Mouse (Mus musculus) kidney, postnatal 0 days (tissue): ENCODE measurements around the gene Micu1. TPM values are rescaled to one million over a fixed set of nuclear protein-coding genes. Genes with fewer than 3 reads are reported as not detected.

ENCODE experiments used
- ATAC-seq: fragments of 200-750 bp; cut with Nextera tagmentation; replicated peaks from 2 replicates; pipeline ENCODE4 v1.8.0; 2017; ENCODE audit warnings: low read depth, moderate number of reproducible peaks, moderate TSS enrichment, moderate library complexity; ENCODE audit not compliant: low FRiP score
- DNase-seq: peaks from one replicate; pipeline ENCODE4 v3.0.0-alpha.2; 2016; ENCODE audit warnings: low spot score
- H3K27ac ChIP-seq: fragments of 300-500 bp; sonication (generic); 2 replicates; pipeline ENCODE4 v1.5.1; 2014; ENCODE audit warnings: mild to moderate bottlenecking
- H3K27me3 ChIP-seq: fragments of 300-500 bp; sonication (generic); 2 replicates; pipeline ENCODE4 v1.6.1; 2014; ENCODE audit warnings: low read length, mixed read lengths; ENCODE audit not compliant: insufficient read depth
- H3K36me3 ChIP-seq: fragments of 300-500 bp; sonication (generic); 2 replicates; pipeline ENCODE4 v1.6.1; 2014; ENCODE audit warnings: low read length, mixed read lengths; ENCODE audit not compliant: insufficient read depth
- H3K4me1 ChIP-seq: fragments of 300-500 bp; sonication (generic); replicated peaks from 2 replicates; pipeline ENCODE4 v1.6.1; 2014; ENCODE audit warnings: antibody characterized with exemption, low read length, mixed read lengths; ENCODE audit not compliant: insufficient read depth
- H3K4me2 ChIP-seq: fragments of 300-500 bp; sonication (generic); 2 replicates; pipeline ENCODE4 v1.6.1; 2014; ENCODE audit warnings: mild to moderate bottlenecking, low read length, moderate library complexity, mixed read lengths
- H3K4me3 ChIP-seq: fragments of 300-500 bp; sonication (generic); replicated peaks from 2 replicates; pipeline ENCODE4 v1.5.1; 2014; ENCODE audit warnings: low read depth, low read length
- H3K9ac ChIP-seq: fragments of 300-500 bp; sonication (generic); 2 replicates; pipeline ENCODE4 v1.6.1; 2014; ENCODE audit warnings: low read depth, low read length
- H3K9me3 ChIP-seq: fragments of 300-500 bp; sonication (generic); replicated peaks from 2 replicates; pipeline ENCODE4 v1.6.1; 2016; ENCODE audit warnings: low read length, inconsistent platforms, mixed read lengths
- CTCF ChIP-seq: IDR thresholded peaks from 2 replicates; pipeline ENCODE4 v1.5.1; 2016; ENCODE audit warnings: antibody characterized with exemption, low read depth, mild to moderate bottlenecking, moderate library complexity
- WGBS: fragments of 180-500 bp; shearing (Covaris S2); extraction: QIAGEN DNeasy Blood & Tissue Kit; methylation state at CpG from one replicate; pipeline ENCODE4 v1.1.7; 2014; 5-methylcytosine and 5-hydroxymethylcytosine counted together
- polyA plus RNA-seq: library from polyadenylated mRNA; unstranded; fragments of >200 nt; fragmentation: Nextera tagmentation; extraction: Ambion mirVana; gene quantifications from 2 replicates; pipeline ENCODE4 v1.2.1, GENCODE M21; 2015

Gene Micu1
- 60.9 and 65.8 TPM in 2 replicates for polyA plus RNA-seq

DNA sequence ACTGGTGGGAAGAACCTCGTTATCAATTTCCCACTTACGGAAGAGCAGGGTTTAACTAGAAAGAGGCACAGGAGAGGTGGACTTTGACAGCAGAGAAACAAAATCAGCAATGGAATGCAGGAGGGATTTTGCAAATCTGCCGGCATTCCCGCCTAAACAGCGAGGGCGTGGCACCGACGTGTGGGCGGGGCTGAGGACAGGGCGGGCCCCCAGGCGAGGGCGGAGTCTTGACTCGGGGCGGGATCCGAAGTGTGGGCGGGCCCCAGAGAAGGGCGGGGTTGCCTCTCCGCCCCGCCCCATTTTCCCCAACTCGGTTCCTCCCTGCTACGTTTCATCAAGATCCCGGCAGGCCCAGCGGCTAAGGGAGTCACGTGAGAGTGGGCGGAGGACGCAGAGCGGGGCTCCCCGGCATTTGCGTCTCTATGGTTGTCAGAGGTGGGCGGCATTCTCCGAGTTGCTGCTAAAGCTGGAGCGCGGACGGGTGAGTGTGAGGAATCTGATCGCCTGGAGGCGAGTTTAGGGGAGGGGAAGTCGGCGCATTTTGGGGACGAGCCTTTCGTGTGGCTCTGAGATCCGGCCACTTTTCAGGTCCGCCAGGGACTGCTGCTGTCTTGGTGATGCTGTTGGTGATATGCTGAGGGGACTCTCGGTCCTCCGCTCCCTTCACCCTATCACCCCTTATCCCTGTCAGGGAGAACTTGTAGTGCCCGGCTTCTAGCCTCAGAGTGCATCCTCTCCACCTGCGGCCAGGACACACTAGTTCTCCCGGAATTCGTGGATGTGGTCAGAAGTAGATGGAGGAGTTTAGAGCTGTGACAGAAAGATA lies at the start of gene Micu1:
Gene Micu1 (plus strand): TSS at position 271 of the 826 bp plus-strand sequence.
- peak within 1 kb of the TSS; percentile 71 for H3K9ac ChIP-seq
- DNase-seq (peak; percentile 99), ATAC-seq (peak; percentile 99)
- H3K4me3 ChIP-seq, result peak within 1 kb of the TSS; percentile 78
- WGBS, result under 1% methylated on average over 48 of the region's 48 CpGs
- H3K4me1 ChIP-seq, result peaks cover 8% of the 10 kb centered on the region; the same call in 1 of the 2 replicates
- H3K27me3 ChIP-seq, result no peaks in the 10 kb centered on the region
- H3K4me2 ChIP-seq, result peak within 1 kb of the TSS; percentile 86
- TF ChIP-seq CTCF, result no peak
- peak within 1 kb of the TSS; percentile 78 for H3K27ac ChIP-seq
- H3K9me3 ChIP-seq, result no peaks in the 10 kb centered on the region
- no peaks in the 10 kb centered on the region for H3K36me3 ChIP-seq

DNA sequence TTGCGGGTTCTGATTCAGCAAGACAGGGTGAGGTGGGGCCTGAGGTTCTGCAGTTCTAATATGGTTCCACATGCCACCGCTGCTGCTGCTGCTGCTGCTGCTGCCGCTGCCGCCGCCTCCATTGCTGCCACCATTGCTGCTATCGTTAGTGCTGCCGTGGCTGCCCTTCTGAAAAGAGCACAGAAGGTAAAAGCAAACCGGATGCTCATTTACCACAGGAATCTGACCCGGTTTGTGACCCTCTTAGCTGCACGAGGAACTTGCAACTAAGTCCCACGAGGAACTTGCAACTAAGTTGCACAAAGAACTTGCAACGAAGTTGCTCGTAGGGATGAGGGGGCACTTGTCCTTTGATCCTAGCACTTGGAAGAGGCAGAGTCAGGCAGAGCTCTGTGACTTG lies 45.5 kb upstream of the Micu1 start:
- no peak overlapping the region for H3K9ac ChIP-seq
- no peak overlapping the region for H3K27ac ChIP-seq
- no peak overlapping the region for H3K4me2 ChIP-seq
- no peaks in the 10 kb centered on the region; the same call in 1 of the 2 replicates for H3K9me3 ChIP-seq
- H3K36me3 ChIP-seq, result no peaks in the 10 kb centered on the region
- no peak for TF ChIP-seq CTCF
- WGBS, result 76% methylated on average over 13 of the region's 13 CpGs
- no peaks in the 10 kb centered on the region for H3K27me3 ChIP-seq
- H3K4me3 ChIP-seq, result no peak overlapping the region
- no peak for DNase-seq
- ATAC-seq, result no peak
- H3K4me1 ChIP-seq, result no peaks in the 10 kb centered on the region

DNA sequence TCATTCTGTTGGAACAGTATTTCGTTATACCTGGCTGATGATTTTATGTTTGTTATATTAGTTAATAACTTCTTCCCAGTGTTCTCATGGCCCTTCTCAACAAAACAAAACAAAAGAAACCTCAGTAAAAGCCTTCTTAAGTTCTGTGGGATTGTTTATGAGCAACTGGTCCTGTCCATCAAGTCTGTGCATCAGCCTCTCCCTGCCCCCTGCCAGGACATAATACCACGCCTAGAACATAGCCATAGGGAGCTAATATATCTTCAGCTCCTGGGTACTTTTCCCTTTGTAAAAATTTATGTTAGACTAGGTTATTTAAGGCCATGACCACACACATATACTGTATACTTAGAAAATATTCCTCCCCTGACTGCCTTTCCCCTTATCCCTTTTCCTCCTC lies 37.5 kb upstream of the Micu1 start:
- no peak for TF ChIP-seq CTCF
- Histone ChIP-seq H3K4me3 (no peak overlapping the region), H3K9me3 (no peaks in the 10 kb centered on the region), H3K4me1 (no peaks in the 10 kb centered on the region), H3K27me3 (no peaks in the 10 kb centered on the region), H3K36me3 (no peaks in the 10 kb centered on the region), H3K9ac (no peak overlapping the region), H3K27ac (no peak overlapping the region), H3K4me2 (no peak overlapping the region)
- DNase-seq, result no peak
- no peak for ATAC-seq
- WGBS, result 40% methylated on average over 2 of the region's 2 CpGs

DNA sequence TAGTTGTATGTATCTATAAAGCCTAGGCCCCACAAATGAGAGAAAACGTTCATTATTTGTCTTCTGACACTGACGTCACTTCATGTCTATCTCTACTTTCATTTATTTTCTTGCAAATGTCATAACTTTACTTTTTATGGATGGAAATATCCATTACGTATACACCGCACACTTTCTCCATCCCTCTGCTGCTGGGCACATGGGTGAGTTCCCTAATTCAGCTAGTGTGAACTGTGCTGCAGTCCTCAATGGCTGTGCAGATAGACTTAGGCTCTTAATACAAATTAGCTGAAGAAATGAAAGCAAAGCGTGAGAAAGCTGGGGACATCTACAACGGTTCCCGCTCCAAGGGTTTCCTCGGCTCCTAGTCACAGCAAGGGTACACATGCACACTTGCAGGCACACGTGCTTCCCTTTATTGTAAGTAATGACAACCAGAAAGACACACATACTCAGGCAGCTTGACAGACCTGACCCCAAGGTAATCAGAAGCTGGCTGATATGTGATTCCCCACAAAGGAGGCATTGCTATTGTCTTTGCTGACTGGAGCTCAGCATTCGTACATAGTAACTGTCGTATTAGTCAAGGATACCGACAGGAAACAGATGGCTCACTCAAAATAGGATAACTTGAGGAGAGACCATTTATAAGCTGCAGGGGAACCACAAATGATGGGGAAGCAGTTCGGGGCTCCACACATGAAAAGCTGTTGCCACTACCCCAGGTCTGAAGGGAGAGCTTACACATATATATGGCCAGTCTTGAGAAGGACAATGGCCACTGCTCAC lies 36.6 kb upstream of the Micu1 start:
- Histone ChIP-seq H3K9ac (no peak overlapping the region), H3K4me3 (no peak overlapping the region), H3K4me1 (no peaks in the 10 kb centered on the region), H3K36me3 (no peaks in the 10 kb centered on the region), H3K27me3 (no peaks in the 10 kb centered on the region), H3K9me3 (no peaks in the 10 kb centered on the region), H3K27ac (no peak overlapping the region), H3K4me2 (no peak overlapping the region)
- no peak for ATAC-seq
- TF ChIP-seq CTCF, result no peak
- 71% methylated on average over 13 of the region's 13 CpGs for WGBS
- DNase-seq, result peak; percentile 15

DNA sequence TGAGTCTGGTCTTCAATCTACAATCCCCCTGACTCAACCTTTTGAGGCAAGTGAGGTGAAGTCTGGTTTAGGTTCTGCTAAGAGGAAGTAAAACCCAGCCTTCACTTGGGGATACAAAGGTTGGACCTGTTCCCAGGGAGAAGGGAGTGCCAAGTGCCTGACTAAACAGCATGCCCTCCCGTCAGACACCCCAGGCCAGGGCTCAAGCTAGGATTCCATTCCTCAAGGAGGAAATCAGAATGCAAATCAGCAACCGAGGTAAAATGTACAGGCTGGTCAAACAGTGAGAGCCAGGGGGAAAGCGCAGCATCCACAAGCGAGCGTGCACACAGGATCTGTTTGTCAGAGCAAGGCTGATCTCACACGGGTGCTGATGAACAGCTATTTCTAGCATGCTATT lies 34.9 kb upstream of the Micu1 start:
- H3K4me1 ChIP-seq, result no peaks in the 10 kb centered on the region
- no peak overlapping the region for H3K27ac ChIP-seq
- WGBS, result 59% methylated on average over 6 of the region's 6 CpGs
- no peak overlapping the region for H3K4me2 ChIP-seq
- no peak overlapping the region for H3K4me3 ChIP-seq
- peak; percentile 22 for DNase-seq
- no peak for ATAC-seq
- H3K36me3 ChIP-seq, result no peaks in the 10 kb centered on the region
- H3K27me3 ChIP-seq, result no peaks in the 10 kb centered on the region
- TF ChIP-seq CTCF, result no peak
- no peak overlapping the region for H3K9ac ChIP-seq
- H3K9me3 ChIP-seq, result no peaks in the 10 kb centered on the region

DNA sequence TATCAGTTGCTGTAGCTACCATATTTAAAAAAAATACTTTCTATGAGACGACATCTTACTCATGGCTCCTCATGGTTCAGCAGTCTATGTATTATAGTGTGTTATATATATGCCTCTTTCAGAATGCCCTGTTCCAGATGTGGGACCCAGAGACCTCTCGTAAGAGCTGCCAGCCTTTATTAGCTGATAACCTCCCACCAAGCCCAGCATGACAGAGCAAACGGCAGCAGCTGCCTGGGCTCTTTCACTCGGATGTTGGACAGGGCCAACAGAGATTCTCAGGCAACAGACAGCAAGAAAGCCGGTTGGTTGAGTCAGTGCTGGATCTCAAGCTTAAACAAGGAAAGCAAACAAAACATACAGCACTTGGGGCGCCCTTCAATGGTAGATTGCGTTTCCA lies 33.8 kb upstream of the Micu1 start:
- Histone ChIP-seq H3K27ac (no peak overlapping the region), H3K4me2 (no peak overlapping the region), H3K9me3 (no peaks in the 10 kb centered on the region), H3K4me1 (no peaks in the 10 kb centered on the region), H3K4me3 (no peak overlapping the region), H3K9ac (no peak overlapping the region), H3K27me3 (no peaks in the 10 kb centered on the region), H3K36me3 (no peaks in the 10 kb centered on the region)
- DNase-seq (no peak), ATAC-seq (no peak)
- WGBS, result 73% methylated on average over 7 of the region's 7 CpGs
- no peak for TF ChIP-seq CTCF
